Mouse (Mus musculus) CH12.LX (cell line): ENCODE data around the gene Plekhg2. TPM values are rescaled to one million over a fixed set of nuclear protein-coding genes. Genes with fewer than 3 reads are reported as not detected.
A peak's percentile ranks its signal among the peaks of the same experiment; 100 is the strongest.

ENCODE experiments used
- DNase-seq: peaks from one replicate; pipeline ENCODE4 v3.0.0-alpha.2; 2013; ENCODE audit errors: extremely low read depth
- H3K27ac ChIP-seq: 2 replicates; pipeline ENCODE4 v1.5.1; 2012; ENCODE audit warnings: low read depth, mild to moderate bottlenecking, control low read depth, moderate library complexity; ENCODE audit not compliant: insufficient read depth
- H3K27me3 ChIP-seq: replicated peaks from 2 replicates; pipeline ENCODE3; 2012; ENCODE audit warnings: inconsistent platforms
- H3K36me3 ChIP-seq, 2 experiments: replicated peaks in 1 of 2; 2 replicates each; pipeline versions ENCODE3 to v1.6.1; 2012; ENCODE audit warnings: inconsistent platforms in 1 of 2, low read length in 1 of 2, mild to moderate bottlenecking in 1 of 2, mixed read lengths in 1 of 2, moderate library complexity in 1 of 2; ENCODE audit not compliant: control insufficient read depth in 1 of 2, insufficient read depth in 1 of 2
- H3K4me1 ChIP-seq, 2 experiments: 2 replicates each; pipeline ENCODE4 v1.6.1; 2012; ENCODE audit warnings: inconsistent platforms in 1 of 2, moderate library complexity in 1 of 2; ENCODE audit not compliant: insufficient read depth in 2 of 2, control insufficient read depth in 1 of 2
- H3K4me2 ChIP-seq: 2 replicates; pipeline ENCODE4 v1.6.1; 2012; ENCODE audit warnings: low read depth, mild to moderate bottlenecking, control low read depth; ENCODE audit not compliant: poor library complexity, insufficient read depth, severe bottlenecking
- H3K4me3 ChIP-seq, 3 experiments: fragments of 150-350 bp in 1 of 3; sonication (generic) in 1 of 3; replicated peaks in 1 of 3; 2 replicates each; pipeline versions ENCODE3 to v1.5.1; 2011 to 2012; ENCODE audit warnings: low read depth in 2 of 3, low read length in 2 of 3, mild to moderate bottlenecking in 2 of 3, moderate library complexity in 2 of 3, control low read depth in 1 of 3, improper control_type of control experiment in 1 of 3, inconsistent platforms in 1 of 3, mixed read lengths in 1 of 3; ENCODE audit not compliant: poor library complexity in 1 of 3
- H3K79me2 ChIP-seq: replicated peaks from 2 replicates; pipeline ENCODE4 v1.6.1; 2012; ENCODE audit warnings: mild to moderate bottlenecking, moderate library complexity; ENCODE audit not compliant: control insufficient read depth, poor library complexity, insufficient read depth, severe bottlenecking; ENCODE audit errors: extremely low read depth
- H3K9ac ChIP-seq: 2 replicates; pipeline ENCODE4 v1.6.1; 2012; ENCODE audit warnings: low read depth, mild to moderate bottlenecking, control low read depth, moderate library complexity; ENCODE audit not compliant: insufficient read depth
- H3K9me3 ChIP-seq: replicated peaks from 2 replicates; pipeline ENCODE3; 2012; ENCODE audit warnings: low read length, inconsistent platforms, mixed read lengths
- BHLHE40 ChIP-seq: IDR thresholded peaks from 2 replicates; pipeline ENCODE4 v1.6.1; 2011; ENCODE audit warnings: mild to moderate bottlenecking, low read depth, low read length, improper control_type of control experiment
- CHD1 ChIP-seq: IDR thresholded peaks from 2 replicates; pipeline ENCODE4 v1.6.1; 2012; ENCODE audit warnings: low read depth, low read length, improper control_type of control experiment, inconsistent platforms
- CHD2 ChIP-seq: IDR thresholded peaks from 2 replicates; pipeline ENCODE4 v1.6.1; 2011; ENCODE audit warnings: low read length, improper control_type of control experiment
- CTCF ChIP-seq, 2 experiments: IDR thresholded peaks in 1 of 2; conservative IDR thresholded peaks in 1 of 2; 2 replicates each; pipeline ENCODE4 v1.5.1; 2011 to 2012; ENCODE audit warnings: low read depth in 2 of 2, low read length in 2 of 2, improper control_type of control experiment in 1 of 2, inconsistent platforms in 1 of 2, mild to moderate bottlenecking in 1 of 2, moderate library complexity in 1 of 2
- E2F4 ChIP-seq: IDR thresholded peaks from 2 replicates; pipeline ENCODE4 v1.6.1; 2011; ENCODE audit warnings: low read depth, low read length, improper control_type of control experiment; ENCODE audit not compliant: insufficient replicate concordance
- ELF1 ChIP-seq: IDR thresholded peaks from 2 replicates; pipeline ENCODE4 v1.6.1; 2014; ENCODE audit warnings: low read depth, mild to moderate bottlenecking, inconsistent platforms, low read length, improper control_type of control experiment
- EP300 ChIP-seq: IDR thresholded peaks from 2 replicates; pipeline ENCODE4 v1.6.1; 2011; ENCODE audit warnings: low read length, improper control_type of control experiment
- ETS1 ChIP-seq: conservative IDR thresholded peaks from 2 replicates; pipeline ENCODE4 v1.6.1; 2012; ENCODE audit warnings: low read depth, mild to moderate bottlenecking, inconsistent platforms, low read length, improper control_type of control experiment, moderate library complexity
- GABPA ChIP-seq: IDR thresholded peaks from 2 replicates; pipeline ENCODE4 v1.6.1; 2012; ENCODE audit warnings: low read depth, low read length, improper control_type of control experiment, inconsistent platforms; ENCODE audit not compliant: insufficient replicate concordance
- HCFC1 ChIP-seq: IDR thresholded peaks from 2 replicates; pipeline ENCODE4 v1.6.1; 2012; ENCODE audit warnings: low read depth, mild to moderate bottlenecking, inconsistent platforms, low read length, improper control_type of control experiment
- IRF4 ChIP-seq: IDR thresholded peaks from 2 replicates; pipeline ENCODE4 v1.6.1; 2014; ENCODE audit warnings: low read depth, mild to moderate bottlenecking, inconsistent platforms, low read length, improper control_type of control experiment
- JUN ChIP-seq: IDR thresholded peaks from 2 replicates; pipeline ENCODE4 v1.6.1; 2011; ENCODE audit warnings: low read depth, mild to moderate bottlenecking, low read length, improper control_type of control experiment, moderate library complexity; ENCODE audit not compliant: insufficient read depth
- JUND ChIP-seq: conservative IDR thresholded peaks from 2 replicates; pipeline ENCODE4 v1.6.1; 2011; ENCODE audit warnings: low read depth, low read length, improper control_type of control experiment
- KAT2A ChIP-seq: IDR thresholded peaks from 2 replicates; pipeline ENCODE4 v1.6.1; 2012; ENCODE audit warnings: low read length, improper control_type of control experiment, inconsistent platforms; ENCODE audit not compliant: insufficient replicate concordance
- MAFK ChIP-seq: IDR thresholded peaks from 2 replicates; pipeline ENCODE4 v1.6.1; 2011; ENCODE audit warnings: low read length, improper control_type of control experiment; ENCODE audit not compliant: insufficient replicate concordance
- MAX ChIP-seq: IDR thresholded peaks from 2 replicates; pipeline ENCODE4 v1.6.1; 2011; ENCODE audit warnings: low read length, improper control_type of control experiment
- MAZ ChIP-seq: IDR thresholded peaks from 2 replicates; pipeline ENCODE4 v1.6.1; 2012; ENCODE audit warnings: low read depth, mild to moderate bottlenecking, inconsistent platforms, low read length, improper control_type of control experiment, moderate library complexity
- MEF2A ChIP-seq: IDR thresholded peaks from 2 replicates; pipeline ENCODE4 v1.6.1; 2014; ENCODE audit warnings: low read depth, mild to moderate bottlenecking, inconsistent platforms, low read length, improper control_type of control experiment, borderline replicate concordance
- MXI1 ChIP-seq: IDR thresholded peaks from 2 replicates; pipeline ENCODE4 v1.6.1; 2011; ENCODE audit warnings: mild to moderate bottlenecking, low read depth, low read length, improper control_type of control experiment
- MYC ChIP-seq: IDR thresholded peaks from 2 replicates; pipeline ENCODE4 v1.6.1; 2011; ENCODE audit warnings: low read depth, mild to moderate bottlenecking, improper control_type of control experiment, low read length
- NELFE ChIP-seq: IDR thresholded peaks from 2 replicates; pipeline ENCODE4 v1.6.1; 2011; ENCODE audit warnings: low read depth, low read length, improper control_type of control experiment
- NRF1 ChIP-seq: IDR thresholded peaks from 2 replicates; pipeline ENCODE4 v1.6.1; 2014; ENCODE audit warnings: low read depth, mild to moderate bottlenecking, inconsistent platforms, low read length, improper control_type of control experiment, moderate library complexity
- PAX5 ChIP-seq: IDR thresholded peaks from 2 replicates; pipeline ENCODE4 v1.6.1; 2012; ENCODE audit warnings: low read length, inconsistent platforms, mixed read lengths
- POLR2A ChIP-seq: IDR thresholded peaks from 2 replicates; pipeline ENCODE4 v1.6.1; 2011; ENCODE audit warnings: low read depth, mild to moderate bottlenecking, improper control_type of control experiment, low read length
- POLR2AphosphoS2 ChIP-seq: IDR thresholded peaks from 2 replicates; pipeline ENCODE4 v1.6.1; 2011; ENCODE audit warnings: low read depth, low read length, improper control_type of control experiment
- RAD21 ChIP-seq: IDR thresholded peaks from 2 replicates; pipeline ENCODE4 v1.6.1; 2011; ENCODE audit warnings: low read depth, mild to moderate bottlenecking, low read length, improper control_type of control experiment, moderate library complexity
- RCOR1 ChIP-seq: conservative IDR thresholded peaks from 2 replicates; pipeline ENCODE4 v1.6.1; 2012; ENCODE audit warnings: low read depth, mild to moderate bottlenecking, inconsistent platforms, low read length, improper control_type of control experiment
- SIN3A ChIP-seq: IDR thresholded peaks from 2 replicates; pipeline ENCODE4 v1.6.1; 2012; ENCODE audit warnings: low read length, improper control_type of control experiment, inconsistent platforms
- SMC3 ChIP-seq: IDR thresholded peaks from 2 replicates; pipeline ENCODE4 v1.6.1; 2011; ENCODE audit warnings: low read depth, low read length, improper control_type of control experiment
- TBP ChIP-seq: conservative IDR thresholded peaks from 2 replicates; pipeline ENCODE4 v1.6.1; 2011; ENCODE audit warnings: low read depth, low read length, improper control_type of control experiment
- TCF12 ChIP-seq: IDR thresholded peaks from 2 replicates; pipeline ENCODE4 v1.6.1; 2014; ENCODE audit warnings: low read depth, mild to moderate bottlenecking, inconsistent platforms, low read length, improper control_type of control experiment
- UBTF ChIP-seq: IDR thresholded peaks from 2 replicates; pipeline ENCODE4 v1.6.1; 2012; ENCODE audit warnings: low read depth, mild to moderate bottlenecking, inconsistent platforms, low read length, improper control_type of control experiment, moderate library complexity
- USF1 ChIP-seq: IDR thresholded peaks from 2 replicates; pipeline ENCODE4 v1.6.1; 2014; ENCODE audit warnings: low read depth, mild to moderate bottlenecking, inconsistent platforms, low read length, improper control_type of control experiment
- USF2 ChIP-seq: conservative IDR thresholded peaks from 2 replicates; pipeline ENCODE4 v1.6.1; 2011; ENCODE audit warnings: low read depth, low read length, improper control_type of control experiment
- ZC3H11A ChIP-seq: IDR thresholded peaks from 2 replicates; pipeline ENCODE4 v1.6.1; 2012; ENCODE audit warnings: low read depth, mild to moderate bottlenecking, inconsistent platforms, low read length, improper control_type of control experiment
- ZKSCAN1 ChIP-seq: IDR thresholded peaks from 2 replicates; pipeline ENCODE4 v1.6.1; 2012; ENCODE audit warnings: low read depth, inconsistent platforms, low read length, improper control_type of control experiment, borderline replicate concordance
- ZMIZ1 ChIP-seq: IDR thresholded peaks from 2 replicates; pipeline ENCODE4 v1.6.1; 2012; ENCODE audit warnings: low read depth, mild to moderate bottlenecking, inconsistent platforms, low read length, improper control_type of control experiment
- ZNF384 ChIP-seq: IDR thresholded peaks from 2 replicates; pipeline ENCODE4 v1.6.1; 2012; ENCODE audit warnings: low read depth, low read length, improper control_type of control experiment, inconsistent platforms
- dilution Hi-C: fragments of 300-500 bp; cut with MboI; formaldehyde crosslinking; loops from 2 replicates; pipeline ENCODE4 v1.14.3; 2020; ENCODE audit warnings: low sequenced_read_pairs; ENCODE audit not compliant: extremely low pct_unique_long_range_greater_than_20kb, extremely low pct_ligation_motif_present
- in situ Hi-C: fragments of 300-500 bp; cut with MboI; formaldehyde crosslinking; loops from 3 replicates; pipeline ENCODE4 v1.14.3; 2019; ENCODE audit warnings: low sequenced_read_pairs, low pct_ligation_motif_present, low pct_unique_long_range_greater_than_20kb, mixed read lengths
- polyA plus RNA-seq: library from polyadenylated mRNA; unstranded; fragments of >175 nt; gene quantifications from 2 replicates; pipeline ENCODE4 v1.2.1, GENCODE M21; 2012; ENCODE audit warnings: low read depth; ENCODE audit not compliant: insufficient read length
- total RNA-seq, 2 experiments: library from RNA; depleted of rRNA; stranded (reverse); fragments of 300-350 nt in 1 of 2; fragments of >200 nt in 1 of 2; gene quantifications; 2 replicates each; pipeline ENCODE4 v1.2.3; 2012 to 2014

The Plekhg2 gene
- total and polyA plus RNA-seq, 3 experiments: 0.39 to 5.5 (median 4.7) TPM

DNA sequence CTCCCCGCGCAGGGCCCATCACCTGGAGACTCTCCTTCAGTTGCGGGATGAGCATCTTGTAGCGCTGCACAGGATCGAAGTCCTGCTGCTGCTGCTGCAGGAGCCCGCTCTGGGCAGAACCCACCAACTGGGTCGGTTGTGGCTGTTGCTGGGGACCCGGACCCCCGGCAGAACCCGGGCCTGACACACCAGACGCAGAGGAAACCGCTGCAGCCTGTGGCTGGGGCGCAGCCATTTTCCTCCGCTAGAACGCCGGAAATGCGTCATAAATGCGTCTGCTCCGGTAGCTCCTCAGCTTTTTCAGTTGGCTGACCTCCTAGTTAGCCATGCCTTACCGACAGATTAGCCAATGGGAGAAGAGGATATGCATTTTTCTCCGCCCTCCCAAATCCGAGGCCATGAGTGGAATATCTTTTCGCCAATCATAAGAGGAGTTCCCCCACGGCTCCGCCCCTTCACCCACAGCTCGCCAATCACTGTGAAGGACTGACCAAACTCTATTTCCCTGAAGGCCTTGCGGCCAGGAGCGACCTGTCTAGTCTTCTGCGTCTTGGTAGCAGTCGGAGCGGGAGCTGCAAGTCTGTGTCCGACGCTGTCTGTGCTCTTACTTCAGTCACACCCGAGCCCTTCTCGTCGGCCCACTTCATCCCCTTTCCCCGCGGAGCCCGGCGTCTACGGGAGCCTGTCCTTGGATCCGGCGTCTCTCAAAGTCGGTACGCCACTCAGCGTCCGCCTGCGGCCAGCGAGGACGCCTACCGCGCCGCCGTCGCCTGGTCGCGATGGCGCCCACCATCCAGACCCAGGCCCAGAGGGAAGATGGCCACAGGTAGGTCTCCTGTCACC is 20.3 kb upstream of the Plekhg2 start, which contains the start of the genes Med29 and Paf1:
Gene Med29, minus strand, starts transcription at position 280 of the 843 bp plus-strand sequence.
Gene Paf1, plus strand, starts transcription at position 523 of the 843 bp plus-strand sequence.
- no peaks in the 10 kb centered on the region for H3K27me3 ChIP-seq
- peak within 1 kb of the TSS; percentile 19; the same call in 1 of the 2 replicates for H3K27ac ChIP-seq
- peak within 1 kb of the TSS; percentile 84 to 92 (median 92) for H3K4me3 ChIP-seq
- no peaks in the 10 kb centered on the region for H3K9me3 ChIP-seq
- H3K36me3 ChIP-seq: peaks cover 47 to 62% of the 10 kb centered on the region in 2 experiments
- TF ChIP-seq CHD1 (no peak), UBTF (no peak), MAX (no peak), POLR2A (peak; percentile 96), USF2 (no peak), ZC3H11A (no peak), NELFE (peak; percentile 96), CHD2 (peak; percentile 85), ZMIZ1 (peak; percentile 90), SIN3A (no peak; the same call in 1 of the 2 replicates), JUND (no peak), ELF1 (peak; percentile 65), ETS1 (peak; percentile 21), MAZ (no peak), PAX5 (no peak), POLR2AphosphoS2 (peak; percentile 85; the same call in 1 of the 2 replicates), SMC3 (no peak), MAFK (no peak), MXI1 (peak; percentile 40; the same call in 1 of the 2 replicates), NRF1 (peak; percentile 46; the same call in 1 of the 2 replicates), BHLHE40 (no peak), RAD21 (no peak), CTCF (conservative IDR thresholded peaks at IDR 0.05 in 1 of 2, IDR thresholded peaks at IDR 0.05 in 1 of 2; ENCODE audit: low read depth in 2 of 2, low read length in 2 of 2) (no peak; a peak in 1 of 4 replicates), EP300 (no peak), RCOR1 (no peak), ZNF384 (no peak), GABPA (no peak), HCFC1 (peak; percentile 75), TCF12 (peak; percentile 79), MEF2A (no peak), E2F4 (no peak), MYC (0 out of 2 replicates have a peak, but pooled peaks have one; percentile 21), IRF4 (no peak), USF1 (no peak), JUN (no peak), KAT2A (peak; percentile 74; the same call in 1 of the 2 replicates), TBP (peak; percentile 94), ZKSCAN1 (no peak)
- peak; percentile 99 for DNase-seq
- dilution Hi-C loops (no loop called here), in situ Hi-C loops (no loop called here)
- H3K4me2 ChIP-seq: peak within 1 kb of the TSS; percentile 97
- peaks cover 0 to 11% of the 10 kb centered on the region in 2 experiments; a peak in 2 of 4 replicates for H3K4me1 ChIP-seq
- peak within 1 kb of the TSS; percentile 73 for H3K9ac ChIP-seq
- peaks cover 22% of the 10 kb centered on the region for H3K79me2 ChIP-seq
